Mouse (Mus musculus) intestine, embryonic 16.5 days (tissue): ENCODE results near the gene Dnajc21. TPM values are rescaled to one million over a fixed set of nuclear protein-coding genes. Genes with fewer than 3 reads are reported as not detected.

Experiments used
- ATAC-seq: fragments of 200-750 bp; cut with Nextera tagmentation; 2 replicates; pipeline ENCODE4 v1.8.0; 2017; ENCODE audit warnings: moderate TSS enrichment, moderate library complexity
- H3K27ac ChIP-seq: fragments of 300-500 bp; sonication (generic); 2 replicates; pipeline ENCODE4 v1.5.1; 2014; ENCODE audit warnings: mild to moderate bottlenecking, low read length
- H3K27me3 ChIP-seq: fragments of 300-500 bp; sonication (generic); replicated peaks from 2 replicates; pipeline ENCODE4 v1.6.1; 2014; ENCODE audit warnings: low read length, control low read depth, mixed read lengths; ENCODE audit not compliant: control insufficient read depth, insufficient read depth
- H3K36me3 ChIP-seq: fragments of 300-500 bp; sonication (generic); 2 replicates; pipeline ENCODE4 v1.6.1; 2014; ENCODE audit warnings: low read length, control low read depth; ENCODE audit not compliant: control insufficient read depth, insufficient read depth
- H3K4me1 ChIP-seq: fragments of 300-500 bp; sonication (generic); 2 replicates; pipeline ENCODE4 v1.6.1; 2014; ENCODE audit warnings: low read length, control low read depth, mixed read lengths; ENCODE audit not compliant: control insufficient read depth, insufficient read depth
- H3K4me2 ChIP-seq: fragments of 300-500 bp; sonication (generic); 2 replicates; pipeline ENCODE4 v1.6.1; 2014; ENCODE audit warnings: low read depth, low read length, control low read depth
- H3K4me3 ChIP-seq: fragments of 300-500 bp; sonication (generic); 2 replicates; pipeline ENCODE4 v1.5.1; 2014; ENCODE audit warnings: mild to moderate bottlenecking, low read length
- H3K9ac ChIP-seq: fragments of 300-500 bp; sonication (generic); 2 replicates; pipeline ENCODE4 v1.6.1; 2014; ENCODE audit warnings: low read depth, low read length
- H3K9me3 ChIP-seq: fragments of 300-500 bp; sonication (generic); 2 replicates; pipeline ENCODE4 v1.6.1; 2016; ENCODE audit warnings: low read length, control low read depth; ENCODE audit not compliant: control insufficient read depth
- WGBS: fragments of 180-500 bp; shearing (Covaris S2); extraction: QIAGEN DNeasy Blood & Tissue Kit; methylation state at CpG from one replicate; pipeline ENCODE4 v1.1.7; 2014; 5-methylcytosine and 5-hydroxymethylcytosine counted together
- polyA plus RNA-seq: library from polyadenylated mRNA; unstranded; fragments of >200 nt; fragmentation: Nextera tagmentation; extraction: Ambion mirVana; gene quantifications from 2 replicates; pipeline ENCODE4 v1.2.1, GENCODE M21; 2015

The Dnajc21 gene
- polyA plus RNA-seq, 1 experiment from 2014 or later, result 5.0 TPM

- 84% methylated on average over 3 of the region's 3 CpGs for WGBS
- H3K9me3 ChIP-seq, result no peaks in the 10 kb centered on the region
- no peak overlapping the region for H3K4me2 ChIP-seq
- H3K4me1 ChIP-seq, result no peaks in the 10 kb centered on the region
- H3K9ac ChIP-seq, result no peak overlapping the region
- ATAC-seq, result no peak
- no peaks in the 10 kb centered on the region for H3K27me3 ChIP-seq
- H3K36me3 ChIP-seq, result peaks cover 3% of the 10 kb centered on the region; the same call in 1 of the 2 replicates
- no peak overlapping the region for H3K4me3 ChIP-seq
- no peak overlapping the region for H3K27ac ChIP-seq
These were observed 23.2 kb downstream of the Dnajc21 start for GRCm38 (mm10) chr15:10447102-10447501.

GRCm38 (mm10) chr15:10442275-10442674 lies 28.0 kb downstream of the Dnajc21 start:
- Histone ChIP-seq H3K36me3 (peaks cover 3% of the 10 kb centered on the region; the same call in 1 of the 2 replicates), H3K27ac (no peak overlapping the region), H3K9ac (no peak overlapping the region), H3K27me3 (no peaks in the 10 kb centered on the region), H3K4me2 (no peak overlapping the region), H3K9me3 (no peaks in the 10 kb centered on the region), H3K4me3 (no peak overlapping the region), H3K4me1 (no peaks in the 10 kb centered on the region)
- no peak for ATAC-seq
- WGBS, result 88% methylated on average over 1 of the region's 1 CpGs

- no peaks in the 10 kb centered on the region for H3K4me1 ChIP-seq
- no peak overlapping the region for H3K9ac ChIP-seq
- H3K9me3 ChIP-seq, result no peaks in the 10 kb centered on the region
- no peak overlapping the region for H3K4me2 ChIP-seq
- no peak for ATAC-seq
- H3K27me3 ChIP-seq, result no peaks in the 10 kb centered on the region
- WGBS, result 88% methylated on average over 9 of the region's 9 CpGs
- H3K36me3 ChIP-seq, result peaks cover 3% of the 10 kb centered on the region; the same call in 1 of the 2 replicates
- H3K27ac ChIP-seq, result no peak overlapping the region
- H3K4me3 ChIP-seq, result no peak overlapping the region
These were observed 28.8 kb downstream of the Dnajc21 start for GRCm38 (mm10) chr15:10441493-10441892.

GRCm38 (mm10) chr15:10439963-10440362 lies 30.4 kb downstream of the Dnajc21 start:
- Histone ChIP-seq H3K27me3 (no peaks in the 10 kb centered on the region), H3K9me3 (no peaks in the 10 kb centered on the region)
- 76% methylated on average over 6 of the region's 6 CpGs for WGBS

GRCm38 (mm10) chr15:10436893-10437292 lies 33.4 kb downstream of the Dnajc21 start:
- Histone ChIP-seq H3K36me3 (no peaks in the 10 kb centered on the region), H3K27ac (no peak overlapping the region), H3K9ac (no peak overlapping the region), H3K9me3 (no peaks in the 10 kb centered on the region), H3K4me1 (no peaks in the 10 kb centered on the region), H3K27me3 (no peaks in the 10 kb centered on the region), H3K4me3 (no peak overlapping the region), H3K4me2 (no peak overlapping the region)
- no peak for ATAC-seq
- whole genome bisulfite sequencing, result 76% methylated on average over 1 of the region's 1 CpGs

More at GRCm38 (mm10) chr15:10439963-10440362, 30.4 kb downstream of the Dnajc21 start:
- no peaks in the 10 kb centered on the region for H3K4me1 ChIP-seq
- no peak for ATAC-seq
- no peak overlapping the region for H3K4me2 ChIP-seq
- no peak overlapping the region for H3K4me3 ChIP-seq
- H3K27ac ChIP-seq, result no peak overlapping the region
- H3K9ac ChIP-seq, result no peak overlapping the region
- H3K36me3 ChIP-seq, result no peaks in the 10 kb centered on the region

- Histone ChIP-seq H3K36me3 (no peaks in the 10 kb centered on the region), H3K9ac (no peak overlapping the region), H3K9me3 (no peaks in the 10 kb centered on the region), H3K4me2 (no peak overlapping the region), H3K27ac (no peak overlapping the region), H3K4me3 (no peak overlapping the region), H3K4me1 (no peaks in the 10 kb centered on the region), H3K27me3 (no peaks in the 10 kb centered on the region)
- WGBS, result 91% methylated on average over 13 of the region's 13 CpGs
- ATAC-seq, result no peak
These were observed 43.6 kb downstream of the Dnajc21 start for GRCm38 (mm10) chr15:10426545-10427266.

- no peak overlapping the region for H3K9ac ChIP-seq
- ATAC-seq, result no peak
- no peak overlapping the region for H3K4me3 ChIP-seq
- no peaks in the 10 kb centered on the region for H3K36me3 ChIP-seq
- no peaks in the 10 kb centered on the region for H3K27me3 ChIP-seq
- H3K9me3 ChIP-seq, result no peaks in the 10 kb centered on the region
- WGBS, result 95% methylated on average over 6 of the region's 6 CpGs
- H3K27ac ChIP-seq, result no peak overlapping the region
- no peaks in the 10 kb centered on the region for H3K4me1 ChIP-seq
- no peak overlapping the region for H3K4me2 ChIP-seq
These were observed 44.2 kb downstream of the Dnajc21 start for GRCm38 (mm10) chr15:10426124-10426523.

GRCm38 (mm10) chr15:10421785-10422144 lies 48.6 kb downstream of the Dnajc21 start:
- 65% methylated on average over 1 of the region's 1 CpGs for WGBS
- no peak overlapping the region for H3K9ac ChIP-seq
- no peaks in the 10 kb centered on the region for H3K27me3 ChIP-seq
- no peak overlapping the region for H3K4me2 ChIP-seq
- no peak overlapping the region for H3K4me3 ChIP-seq
- no peak for ATAC-seq
- no peaks in the 10 kb centered on the region for H3K4me1 ChIP-seq
- H3K27ac ChIP-seq, result no peak overlapping the region
- no peaks in the 10 kb centered on the region for H3K36me3 ChIP-seq
- no peaks in the 10 kb centered on the region for H3K9me3 ChIP-seq

GRCm38 (mm10) chr15:10421138-10421784 lies 49.1 kb downstream of the Dnajc21 start:
- Histone ChIP-seq H3K9me3 (no peaks in the 10 kb centered on the region), H3K36me3 (no peaks in the 10 kb centered on the region), H3K27ac (no peak overlapping the region), H3K4me2 (no peak overlapping the region), H3K27me3 (no peaks in the 10 kb centered on the region), H3K9ac (no peak overlapping the region), H3K4me1 (no peaks in the 10 kb centered on the region), H3K4me3 (no peak overlapping the region)
- no peak for ATAC-seq
- 31% methylated on average over 7 of the region's 7 CpGs for WGBS
